Comparison of ENCODE assay signal across 9 mouse cellular contexts in the genomic region with DNA sequence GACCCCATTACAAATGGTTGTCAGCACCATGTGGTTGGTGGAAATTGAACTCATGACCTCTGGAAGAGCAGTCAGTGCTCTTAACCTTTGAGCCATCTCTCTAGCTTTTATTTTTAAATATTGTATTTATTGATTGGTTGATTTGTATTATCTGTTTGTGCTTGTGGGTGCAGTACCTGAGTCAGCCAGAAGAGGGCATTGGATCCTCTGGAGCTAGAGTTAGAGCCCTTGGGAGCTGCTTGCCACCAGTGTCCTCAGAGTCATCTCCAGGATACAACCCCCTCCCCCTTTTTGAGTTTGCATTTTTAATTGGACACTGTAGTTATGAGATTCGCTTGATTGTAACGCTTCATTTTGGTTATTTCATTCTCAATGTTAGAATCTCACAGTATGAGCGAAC. TPM values are rescaled to one million over a fixed set of nuclear protein-coding genes. Genes with fewer than 3 reads are reported as not detected.
DNase-seq lines count a peak whose midpoint lies in the region; ATAC-seq and TF ChIP-seq lines count a peak whose summit lies in the region.
"Had no signal": no experiment of that assay in that cellular context is flagged by ENCODE, and none has a peak within 500 bp of the region (broad histone marks: within the 10 kb centered on the region; RNA-seq: fewer than 3 reads in every experiment).

No protein-coding gene starts in this region.

- H3K36me3 ChIP-seq in forebrain, embryonic 11.5 days (ENCODE audit: control insufficient read depth, insufficient read depth, low read length) = no peaks in the 10 kb centered on the region
- no peaks in the 10 kb centered on the region for H3K36me3 ChIP-seq in forebrain, embryonic 16.5 days (ENCODE audit: control insufficient read depth, insufficient read depth)
- H3K36me3 ChIP-seq in ES-E14 (ENCODE audit: control insufficient read depth, insufficient read depth, low read length, poor library complexity, severe bottlenecking) = no peaks in the 10 kb centered on the region
- H3K36me3 ChIP-seq in embryonic facial prominence, embryonic 11.5 days (replicated peaks; ENCODE audit: control insufficient read depth, insufficient read depth, low read depth, low read length) = no peaks in the 10 kb centered on the region
- H3K36me3 ChIP-seq: embryonic facial prominence, embryonic 12.5 days had no signal

- in situ Hi-C loops in ES-E14 (cut with MboI; ENCODE audit: low sequenced_read_pairs in 2 of 2, unreplicated experiment in 2 of 2) = loop anchor here in 1 of 2 experiments (25.0 kb wide), 1 partner anchor 182 kb away; no protein-coding TSS in a partner anchor

- no peak overlapping the region for H3K9ac ChIP-seq in forebrain, embryonic 11.5 days (ENCODE audit: low read length)
- H3K9ac ChIP-seq in forebrain, embryonic 16.5 days (replicated peaks; ENCODE audit: low read depth, low read length) = no peak overlapping the region
- no peak overlapping the region for H3K9ac ChIP-seq in ES-E14 (ENCODE audit: insufficient read depth, low read depth, low read length, poor library complexity, severe bottlenecking)
- no peak overlapping the region for H3K9ac ChIP-seq in embryonic facial prominence, embryonic 11.5 days (replicated peaks; ENCODE audit: low read length)
- H3K9ac ChIP-seq: embryonic facial prominence, embryonic 12.5 days had no signal

- H3K4me2 ChIP-seq in forebrain, embryonic 11.5 days (ENCODE audit: low read depth, low read length, severe bottlenecking) = no peak overlapping the region
- H3K4me2 ChIP-seq in forebrain, embryonic 16.5 days (ENCODE audit: low read length) = no peak overlapping the region
- no peak overlapping the region for H3K4me2 ChIP-seq in embryonic facial prominence, embryonic 11.5 days (ENCODE audit: low read depth, low read length)
- H3K4me2 ChIP-seq: embryonic facial prominence, embryonic 12.5 days had no signal

- no peaks in the 10 kb centered on the region for H3K9me3 ChIP-seq in forebrain, embryonic 11.5 days (ENCODE audit: control insufficient read depth, low read length)
- H3K9me3 ChIP-seq in forebrain, embryonic 16.5 days (ENCODE audit: control insufficient read depth, low read length) = no peaks in the 10 kb centered on the region
- H3K9me3 ChIP-seq in ES-E14 (ENCODE audit: control insufficient read depth, insufficient read depth, low read depth, low read length) = no peaks in the 10 kb centered on the region
- no peaks in the 10 kb centered on the region for H3K9me3 ChIP-seq in embryonic facial prominence, embryonic 11.5 days (replicated peaks; ENCODE audit: control insufficient read depth, low read length)

- WGBS in forebrain, embryonic 11.5 days = 74% methylated on average over 3 of the region's 3 CpGs
- 82% methylated on average over 3 of the region's 3 CpGs for WGBS in forebrain, embryonic 16.5 days
- 79% methylated on average over 3 of the region's 3 CpGs for WGBS in embryonic facial prominence, embryonic 11.5 days

- no peak for ATAC-seq in forebrain, embryonic 11.5 days (replicated peaks; ENCODE audit: low FRiP score)
- no peak for ATAC-seq in forebrain, embryonic 16.5 days
- ATAC-seq in embryonic facial prominence, embryonic 11.5 days (replicated peaks; ENCODE audit: insufficient number of reproducible peaks, low FRiP score, low TSS enrichment, low read depth) = no peak
- ATAC-seq in megakaryocyte progenitor cell, adult 5-6 weeks (replicated peaks; ENCODE audit: poor library complexity) = peak; percentile 78

- intact Hi-C loops in left cerebral cortex, postnatal 25 days (cut with DNase I) = loop anchor here (2.0 kb wide), 1 partner anchor 16 kb away; no protein-coding TSS in a partner anchor

- H3K27me3 ChIP-seq in forebrain, embryonic 11.5 days (ENCODE audit: control insufficient read depth, insufficient read depth, low read length) = no peaks in the 10 kb centered on the region
- no peaks in the 10 kb centered on the region for H3K27me3 ChIP-seq in forebrain, embryonic 16.5 days (replicated peaks; ENCODE audit: control insufficient read depth, insufficient read depth, low read length)
- no peaks in the 10 kb centered on the region for H3K27me3 ChIP-seq in embryonic facial prominence, embryonic 11.5 days (ENCODE audit: control insufficient read depth, insufficient read depth, low read length)
- H3K27me3 ChIP-seq: embryonic facial prominence, embryonic 12.5 days had no signal

- H3K27ac ChIP-seq in forebrain, embryonic 11.5 days (ENCODE audit: low read depth, low read length) = no peak overlapping the region
- no peak overlapping the region for H3K27ac ChIP-seq in forebrain, embryonic 16.5 days (ENCODE audit: low read length)
- H3K27ac ChIP-seq in ES-E14 (ENCODE audit: insufficient read depth, low read depth, low read length, poor library complexity, severe bottlenecking) = no peak overlapping the region
- H3K27ac ChIP-seq in embryonic facial prominence, embryonic 11.5 days (replicated peaks; ENCODE audit: low read depth, low read length) = no peak overlapping the region
- H3K27ac ChIP-seq: embryonic facial prominence, embryonic 12.5 days had no signal

- no peak overlapping the region for H3K4me3 ChIP-seq in forebrain, embryonic 11.5 days (ENCODE audit: low read depth, low read length)
- no peak overlapping the region for H3K4me3 ChIP-seq in forebrain, embryonic 16.5 days (replicated peaks; ENCODE audit: low read length)
- no peak overlapping the region for H3K4me3 ChIP-seq in ES-E14 (ENCODE audit: insufficient read depth in 1 of 2, low read depth in 1 of 2, low read length in 2 of 2, poor library complexity in 1 of 2, severe bottlenecking in 1 of 2)
- H3K4me3 ChIP-seq in embryonic facial prominence, embryonic 11.5 days (ENCODE audit: low read depth, low read length) = no peak overlapping the region
- H3K4me3 ChIP-seq: embryonic facial prominence, embryonic 12.5 days had no signal

- H3K4me1 ChIP-seq in forebrain, embryonic 11.5 days (replicated peaks; ENCODE audit: control insufficient read depth, insufficient read depth, low read length) = no peaks in the 10 kb centered on the region
- H3K4me1 ChIP-seq in forebrain, embryonic 16.5 days (replicated peaks; ENCODE audit: control insufficient read depth, insufficient read depth, low read length) = no peaks in the 10 kb centered on the region
- H3K4me1 ChIP-seq in ES-E14 (ENCODE audit: control insufficient read depth in 2 of 2, insufficient read depth in 2 of 2, low read length in 2 of 2, poor library complexity in 1 of 2) = no peaks in the 10 kb centered on the region
- no peaks in the 10 kb centered on the region for H3K4me1 ChIP-seq in embryonic facial prominence, embryonic 11.5 days (ENCODE audit: control insufficient read depth, insufficient read depth, low read length)
- H3K4me1 ChIP-seq: embryonic facial prominence, embryonic 12.5 days had no signal

- DNase-seq in forebrain, embryonic 11.5 days (ENCODE audit: low spot score) = peak; percentile 67
- peak; percentile 8 to 9 for DNase-seq in left cerebral cortex, postnatal 25 days (ENCODE audit: low spot score in 2 of 2)
- DNase-seq in left cerebral cortex, adult 11 months (ENCODE audit: low spot score) = no peak
- DNase-seq in ES-E14 (ENCODE audit: low read depth, low spot score) = peak; percentile 54
- DNase-seq in embryonic facial prominence, embryonic 11.5 days (ENCODE audit: low spot score) = peak; percentile 29
- peak; percentile 63 to 67 for DNase-seq in thymus, postnatal 36 days

TF ChIP-seq in ES-E14, 5 proteins besides CTCF, POLR2A, EP300 and RAD21:
- TF ChIP-seq ZC3H11A (IDR thresholded peaks at IDR 0.05; ENCODE audit: borderline replicate concordance, low read depth, low read length) (peak; percentile 33; the same call in 1 of the 2 replicates), ZNF384 (IDR thresholded peaks at IDR 0.05; ENCODE audit: low read depth, low read length) (no peak)
TF ChIP-seq in ES-E14: peak in this region for 1.

RNA-seq across cellular contexts. Expression of gene Znrf3, which starts 24.4 kb away (rescaled TPM):
- 11.7 and 12.9 TPM in 2 replicates for polyA plus RNA-seq in forebrain, embryonic 11.5 days (2014; fragmentation: Nextera tagmentation; extraction: Ambion mirVana)
- 6.9 and 7.2 TPM in 2 replicates for polyA plus RNA-seq in forebrain, embryonic 16.5 days (2015; fragmentation: Nextera tagmentation; extraction: Ambion mirVana)
- 10 to 100 TPM; 19.6 to 20.0 TPM for total RNA-seq in left cerebral cortex, postnatal 25 days (2021)
- 15.4 and 19.1 TPM in 2 replicates for total RNA-seq in ES-E14 (2012; rRNA removed)
- polyA plus RNA-seq in embryonic facial prominence, embryonic 11.5 days (2014; fragmentation: Nextera tagmentation; extraction: Ambion mirVana) = 11.7 and 12.0 TPM in 2 replicates
- 4.7 and 9.3 TPM in 2 replicates for total RNA-seq in megakaryocyte progenitor cell, adult 5-6 weeks (2015)
- 2.1 and 2.7 TPM in 2 replicates for total RNA-seq in megakaryocyte progenitor cell, adult 5-6 weeks (2017)

RNA-seq across cellular contexts. Expression of gene Xbp1, which starts 51.4 kb away (rescaled TPM):
- 117 and 119 TPM in 2 replicates for polyA plus RNA-seq in forebrain, embryonic 11.5 days (2014; fragmentation: Nextera tagmentation; extraction: Ambion mirVana)
- 135 and 146 TPM in 2 replicates for polyA plus RNA-seq in forebrain, embryonic 16.5 days (2015; fragmentation: Nextera tagmentation; extraction: Ambion mirVana)
- total RNA-seq in left cerebral cortex, postnatal 25 days (2021) = 100 to 1,000 TPM; 112 to 119 TPM
- total RNA-seq in ES-E14 (2012; rRNA removed) = 143 and 195 TPM in 2 replicates
- 152 and 161 TPM in 2 replicates for polyA plus RNA-seq in embryonic facial prominence, embryonic 11.5 days (2014; fragmentation: Nextera tagmentation; extraction: Ambion mirVana)
- 215 and 235 TPM in 2 replicates for total RNA-seq in megakaryocyte progenitor cell, adult 5-6 weeks (2015)
- 165 and 167 TPM in 2 replicates for total RNA-seq in megakaryocyte progenitor cell, adult 5-6 weeks (2017)
